Mouse (Mus musculus): ENCODE data around the gene Dclk1. TPM values are rescaled to one million over a fixed set of nuclear protein-coding genes. Genes with fewer than 3 reads are reported as not detected.
A peak's percentile ranks its signal among the peaks of the same experiment; 100 is the strongest.

Dclk1 gene
- polyA plus RNA-seq, 2 experiments = 0.04 to 0.08 TPM

DNA sequence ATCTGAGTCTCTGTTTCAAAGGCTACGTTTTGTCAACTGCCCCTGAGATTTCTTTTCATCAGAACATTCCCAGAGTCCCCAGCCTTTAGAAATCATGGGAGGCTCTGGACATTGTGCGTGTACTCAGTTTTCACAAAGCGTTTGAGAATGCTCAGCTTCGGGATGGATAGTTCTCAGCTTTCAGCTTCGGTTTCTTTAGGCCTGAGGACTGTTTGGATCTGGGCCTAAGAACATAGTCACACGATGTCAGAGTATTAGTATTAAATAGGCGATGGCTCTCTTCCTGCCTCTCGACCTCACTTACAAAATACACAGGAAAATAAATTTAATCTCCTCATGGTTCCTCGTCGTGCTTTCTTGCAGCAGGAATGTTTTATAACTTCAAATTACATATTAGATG lies 327.4 kb downstream of the Dclk1 start:
- Histone ChIP-seq H3K9ac (replicated peaks) (no peak overlapping the region), H3K4me2 (ENCODE audit: low read depth) (no peak overlapping the region), H3K36me3 (replicated peaks; ENCODE audit: control insufficient read depth, insufficient read depth, low read depth) (no peaks in the 10 kb centered on the region), H3K4me1 (replicated peaks; ENCODE audit: control insufficient read depth in 2 of 2, insufficient read depth in 2 of 2, low read length in 1 of 2) (no peaks in the 10 kb centered on the region), H3K4me3 (ENCODE audit: insufficient read depth in 1 of 2, low read depth in 2 of 2, low read length in 2 of 2) (no peak overlapping the region), H3K27ac (no peak overlapping the region), H3K9me3 (ENCODE audit: control insufficient read depth, low read length) (no peaks in the 10 kb centered on the region), H3K27me3 (ENCODE audit: control insufficient read depth, insufficient read depth, low read length) (no peaks in the 10 kb centered on the region)
- DNase-seq (ENCODE audit: low read depth in 3 of 3, low spot score in 3 of 3) (no peak), ATAC-seq (ENCODE audit: insufficient read depth) (no peak)
- TF ChIP-seq CTCF (IDR thresholded peaks at IDR 0.05; ENCODE audit: low read depth) (no peak), EP300 (IDR thresholded peaks at IDR 0.05; ENCODE audit: low read depth) (no peak)
- WGBS (ENCODE audit: insufficient replicate concordance) = 67% methylated on average over 10 of the region's 10 CpGs

DNA sequence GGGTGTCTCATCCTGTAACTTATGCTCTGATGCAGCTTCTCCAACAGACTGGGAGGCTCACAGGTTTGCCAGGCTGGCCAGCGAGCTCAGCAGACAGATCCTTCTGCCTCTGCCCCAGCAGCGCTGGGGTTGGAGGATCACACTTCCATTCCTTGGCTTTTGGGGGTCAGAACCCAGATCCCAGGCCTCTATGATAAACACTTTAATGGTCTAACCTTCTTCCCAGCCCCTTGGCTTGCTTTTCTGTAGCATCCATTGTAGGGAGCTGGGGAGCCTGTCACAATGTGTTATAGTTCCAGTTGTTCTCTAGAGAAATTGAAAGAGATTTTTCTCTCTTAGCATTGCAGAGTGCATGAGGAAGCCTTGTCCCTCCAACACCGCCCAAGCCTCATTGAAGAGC lies 328.9 kb downstream of the Dclk1 start:
- no peak overlapping the region for H3K4me2 ChIP-seq (ENCODE audit: low read depth)
- ATAC-seq (ENCODE audit: insufficient read depth) (no peak), DNase-seq (ENCODE audit: low read depth in 3 of 3, low spot score in 3 of 3) (no peak)
- no peak overlapping the region for H3K27ac ChIP-seq
- TF ChIP-seq CTCF (IDR thresholded peaks at IDR 0.05; ENCODE audit: low read depth) (no peak), EP300 (IDR thresholded peaks at IDR 0.05; ENCODE audit: low read depth) (no peak)
- H3K9me3 ChIP-seq (ENCODE audit: control insufficient read depth, low read length) = no peaks in the 10 kb centered on the region
- H3K4me3 ChIP-seq (ENCODE audit: insufficient read depth in 1 of 2, low read depth in 2 of 2, low read length in 2 of 2) = no peak overlapping the region
- WGBS (ENCODE audit: insufficient replicate concordance) = 63% methylated on average over 3 of the region's 3 CpGs
- H3K27me3 ChIP-seq (ENCODE audit: control insufficient read depth, insufficient read depth, low read length) = no peaks in the 10 kb centered on the region
- no peaks in the 10 kb centered on the region for H3K36me3 ChIP-seq (replicated peaks; ENCODE audit: control insufficient read depth, insufficient read depth, low read depth)
- H3K9ac ChIP-seq (replicated peaks) = no peak overlapping the region
- no peaks in the 10 kb centered on the region for H3K4me1 ChIP-seq (replicated peaks; ENCODE audit: control insufficient read depth in 2 of 2, insufficient read depth in 2 of 2, low read length in 1 of 2)

GRCm38 (mm10) chr3:55571552-55572296 lies 329.6 kb downstream of the Dclk1 start:
- TF ChIP-seq EP300 (IDR thresholded peaks at IDR 0.05; ENCODE audit: low read depth) (no peak), CTCF (IDR thresholded peaks at IDR 0.05; ENCODE audit: low read depth) (no peak)
- no peak for ATAC-seq (ENCODE audit: insufficient read depth)

DNA sequence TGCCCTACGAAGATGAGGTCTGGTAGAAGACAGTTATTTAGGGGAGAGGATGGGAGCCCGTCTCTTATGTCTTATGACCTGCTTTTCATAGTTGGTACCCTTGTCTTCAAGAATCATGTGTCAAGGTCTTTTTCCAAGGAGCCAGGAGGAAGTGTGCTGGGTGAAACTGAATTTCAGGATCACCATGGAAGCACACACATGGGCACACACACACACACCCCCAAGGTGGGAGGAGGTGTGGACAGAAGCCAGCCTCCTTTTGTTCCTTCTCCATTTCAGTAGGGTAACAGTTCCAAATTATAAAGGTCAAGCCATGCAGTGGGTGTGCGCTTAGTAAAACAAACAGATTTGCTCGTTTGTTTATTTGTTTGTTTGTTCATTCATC lies 330.1 kb downstream of the Dclk1 start:
- no peaks in the 10 kb centered on the region for H3K4me1 ChIP-seq (replicated peaks; ENCODE audit: control insufficient read depth in 2 of 2, insufficient read depth in 2 of 2, low read length in 1 of 2)
- no peak overlapping the region for H3K4me3 ChIP-seq (ENCODE audit: insufficient read depth in 1 of 2, low read depth in 2 of 2, low read length in 2 of 2)
- ATAC-seq (ENCODE audit: insufficient read depth) = no peak
- H3K9me3 ChIP-seq (ENCODE audit: control insufficient read depth, low read length) = no peaks in the 10 kb centered on the region
- H3K36me3 ChIP-seq (replicated peaks; ENCODE audit: control insufficient read depth, insufficient read depth, low read depth) = no peaks in the 10 kb centered on the region
- H3K27me3 ChIP-seq (ENCODE audit: control insufficient read depth, insufficient read depth, low read length) = no peaks in the 10 kb centered on the region
- 59% methylated on average over 4 of the region's 4 CpGs for WGBS (ENCODE audit: insufficient replicate concordance)
- no peak for DNase-seq (ENCODE audit: low read depth in 3 of 3, low spot score in 3 of 3)
- H3K4me2 ChIP-seq (ENCODE audit: low read depth) = no peak overlapping the region
- TF ChIP-seq CTCF (IDR thresholded peaks at IDR 0.05; ENCODE audit: low read depth) (no peak), EP300 (IDR thresholded peaks at IDR 0.05; ENCODE audit: low read depth) (no peak)
- no peak overlapping the region for H3K27ac ChIP-seq
- no peak overlapping the region for H3K9ac ChIP-seq (replicated peaks)

More at GRCm38 (mm10) chr3:55571552-55572296, 329.6 kb downstream of the Dclk1 start:
- Histone ChIP-seq H3K9me3 (ENCODE audit: control insufficient read depth, low read length) (no peaks in the 10 kb centered on the region), H3K9ac (replicated peaks) (no peak overlapping the region), H3K4me1 (replicated peaks; ENCODE audit: control insufficient read depth in 2 of 2, insufficient read depth in 2 of 2, low read length in 1 of 2) (no peaks in the 10 kb centered on the region), H3K27ac (no peak overlapping the region), H3K4me2 (ENCODE audit: low read depth) (no peak overlapping the region), H3K4me3 (ENCODE audit: insufficient read depth in 1 of 2, low read depth in 2 of 2, low read length in 2 of 2) (no peak overlapping the region), H3K36me3 (replicated peaks; ENCODE audit: control insufficient read depth, insufficient read depth, low read depth) (no peaks in the 10 kb centered on the region), H3K27me3 (ENCODE audit: control insufficient read depth, insufficient read depth, low read length) (no peaks in the 10 kb centered on the region)
- DNase-seq (ENCODE audit: low read depth in 3 of 3, low spot score in 3 of 3) = no peak
- 53% methylated on average over 11 of the region's 11 CpGs for WGBS (ENCODE audit: insufficient replicate concordance)

GRCm38 (mm10) chr3:55574003-55574402 lies 331.8 kb downstream of the Dclk1 start:
- Histone ChIP-seq H3K36me3 (replicated peaks; ENCODE audit: control insufficient read depth, insufficient read depth, low read depth) (no peaks in the 10 kb centered on the region), H3K4me3 (ENCODE audit: insufficient read depth in 1 of 2, low read depth in 2 of 2, low read length in 2 of 2) (no peak overlapping the region), H3K4me1 (replicated peaks; ENCODE audit: control insufficient read depth in 2 of 2, insufficient read depth in 2 of 2, low read length in 1 of 2) (no peaks in the 10 kb centered on the region), H3K27ac (no peak overlapping the region), H3K27me3 (ENCODE audit: control insufficient read depth, insufficient read depth, low read length) (no peaks in the 10 kb centered on the region), H3K9ac (replicated peaks) (no peak overlapping the region), H3K4me2 (ENCODE audit: low read depth) (no peak overlapping the region), H3K9me3 (ENCODE audit: control insufficient read depth, low read length) (no peaks in the 10 kb centered on the region)
- DNase-seq (ENCODE audit: low read depth in 3 of 3, low spot score in 3 of 3) = no peak
- no peak for ATAC-seq (ENCODE audit: insufficient read depth)
- TF ChIP-seq CTCF (IDR thresholded peaks at IDR 0.05; ENCODE audit: low read depth) (peak; percentile 15; the same call in 1 of the 2 replicates), EP300 (IDR thresholded peaks at IDR 0.05; ENCODE audit: low read depth) (no peak)
- 57% methylated on average over 4 of the region's 4 CpGs for WGBS (ENCODE audit: insufficient replicate concordance)

All from liver, embryonic 14.5 days (tissue).